Mouse (Mus musculus) G1E (cell line): ENCODE data around the gene Spats2l.

Experiments used
- CTCF ChIP-seq: IDR thresholded peaks from 2 replicates; pipeline ENCODE4 v1.5.1; 2012; ENCODE audit warnings: low read depth, low read length, inconsistent platforms, mixed read lengths
- GATA1 ChIP-seq: IDR thresholded peaks from 2 replicates; pipeline ENCODE4 v1.6.1; 2012; ENCODE audit warnings: borderline replicate concordance, low read length, inconsistent platforms, mixed read lengths
- GATA2 ChIP-seq: IDR thresholded peaks from 2 replicates; pipeline ENCODE4 v1.6.1; 2012; ENCODE audit warnings: low read depth, low read length, inconsistent platforms, borderline replicate concordance

- TF ChIP-seq CTCF, result no peak
- TF ChIP-seq GATA1, result no peak
- no peak for TF ChIP-seq GATA2
Measured at GRCm38 (mm10) chr1:57884867-57885266, 110.9 kb downstream of the Spats2l start.
